Mouse (Mus musculus) embryonic facial prominence, embryonic 10.5 days (tissue): ENCODE measurements at regions not wholly inside any gene's neighbourhood (a gene's known extent, or its start where the extent isn't known, plus 50 kb on each side); places are given as distances from the start of the nearest gene placed in this dataset.

Experiments used
- DNase-seq: peaks from one replicate; pipeline ENCODE4 v3.0.0-alpha.2; 2017; ENCODE audit warnings: low spot score
- H3K27ac ChIP-seq: fragments of 300-500 bp; sonication (generic); replicated peaks from 2 replicates; pipeline ENCODE4 v1.5.1; 2016; ENCODE audit warnings: mild to moderate bottlenecking
- H3K27me3 ChIP-seq: fragments of 300-500 bp; sonication (generic); replicated peaks from 2 replicates; pipeline ENCODE4 v1.6.1; 2016; ENCODE audit warnings: low read depth, mild to moderate bottlenecking; ENCODE audit not compliant: poor library complexity, severe bottlenecking
- H3K36me3 ChIP-seq: fragments of 300-500 bp; sonication (generic); replicated peaks from 2 replicates; pipeline ENCODE4 v1.6.1; 2016; ENCODE audit warnings: mild to moderate bottlenecking, moderate library complexity
- H3K4me1 ChIP-seq: fragments of 300-500 bp; sonication (generic); 2 replicates; pipeline ENCODE4 v1.6.1; 2016
- H3K4me3 ChIP-seq: fragments of 300-500 bp; sonication (generic); 2 replicates; pipeline ENCODE4 v1.5.1; 2016; ENCODE audit warnings: mild to moderate bottlenecking, moderate library complexity
- H3K9me3 ChIP-seq: fragments of 300-500 bp; sonication (generic); 2 replicates; pipeline ENCODE4 v1.6.1; 2016; ENCODE audit warnings: mild to moderate bottlenecking
- WGBS: fragments of 180-500 bp; shearing (Covaris S2); methylation state at CpG from one replicate; pipeline ENCODE4 v1.1.7; 2016; 5-methylcytosine and 5-hydroxymethylcytosine counted together

DNA sequence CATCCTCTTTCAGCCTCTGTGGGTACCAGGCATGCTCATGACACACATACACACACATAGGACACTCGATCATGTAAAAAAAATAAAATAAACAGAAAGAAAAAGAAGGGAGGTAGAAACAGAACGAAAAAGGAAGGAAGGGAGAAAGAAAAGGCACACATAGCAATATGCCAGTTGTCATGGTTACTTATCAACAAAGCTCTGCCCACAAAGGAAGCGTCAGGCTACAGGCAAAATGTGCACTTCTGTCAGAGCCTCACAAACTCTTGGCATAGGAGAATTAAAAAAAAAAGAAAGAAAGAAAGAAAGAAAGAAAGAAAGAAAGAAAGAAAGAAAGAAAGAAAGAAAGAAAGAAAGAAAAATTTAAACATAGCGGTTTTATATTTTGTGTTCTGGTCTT is 56.9 kb upstream of the Sox2 start:
- Histone ChIP-seq H3K27ac (no peak overlapping the region), H3K4me3 (no peak overlapping the region), H3K36me3 (no peaks in the 10 kb centered on the region), H3K4me1 (no peaks in the 10 kb centered on the region), H3K9me3 (no peaks in the 10 kb centered on the region), H3K27me3 (no peaks in the 10 kb centered on the region)
- DNase-seq, result no peak
- 69% methylated on average over 4 of the region's 4 CpGs for WGBS

- Histone ChIP-seq H3K27me3 (peaks cover 8% of the 10 kb centered on the region; the same call in 1 of the 2 replicates), H3K36me3 (no peaks in the 10 kb centered on the region), H3K27ac (no peak overlapping the region), H3K4me3 (no peak overlapping the region), H3K9me3 (no peaks in the 10 kb centered on the region), H3K4me1 (peaks cover 15% of the 10 kb centered on the region)
- no peak for DNase-seq
- 70% methylated on average over 8 of the region's 8 CpGs for WGBS
These were observed 72.2 kb upstream of the Sox2 start for GRCm38 (mm10) chr3:34577896-34578530.

DNA sequence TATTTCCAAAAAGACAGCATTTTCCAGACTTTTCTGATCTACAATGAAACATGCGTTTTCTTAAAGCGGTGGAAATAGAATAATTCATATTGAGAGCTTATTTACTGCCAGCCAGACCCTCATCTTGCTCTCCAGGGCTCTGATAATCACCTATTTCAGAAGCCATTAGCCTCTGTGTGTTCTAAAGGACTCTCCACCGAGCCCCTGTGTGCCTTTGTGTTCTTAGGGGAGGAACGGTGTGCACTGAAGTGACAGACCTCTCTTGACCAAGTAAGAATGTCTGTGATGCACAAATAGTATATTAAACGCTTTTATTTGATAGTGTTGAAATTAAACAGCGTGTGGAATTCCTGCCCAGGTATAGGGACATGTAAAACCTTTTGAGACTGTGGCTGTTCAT is 73.1 kb upstream of the Sox2 start:
- H3K4me1 ChIP-seq, result peaks cover 15% of the 10 kb centered on the region

DNA sequence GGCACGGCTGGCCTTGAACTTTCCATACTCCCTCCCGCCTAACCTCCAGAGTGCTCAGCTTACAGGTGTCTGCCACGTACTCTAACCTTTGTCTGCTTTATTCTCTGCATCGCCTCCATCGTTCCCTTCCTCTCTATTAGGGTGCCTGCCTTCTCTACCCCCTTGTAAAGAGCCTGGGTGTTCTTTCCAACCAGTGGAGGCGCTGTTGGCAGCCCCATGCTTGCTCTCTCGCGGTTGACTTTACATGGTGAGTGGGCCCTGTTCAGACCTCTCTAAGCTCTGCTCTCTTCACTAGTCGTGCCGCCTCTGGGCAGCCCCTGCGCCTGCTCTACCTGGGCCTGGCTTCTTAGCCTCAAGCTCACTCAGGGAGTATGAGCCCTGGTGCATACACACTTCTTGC is 74.0 kb upstream of the Sox2 start:
- peaks cover 15% of the 10 kb centered on the region; the same call in 1 of the 2 replicates for H3K27me3 ChIP-seq
- H3K27ac ChIP-seq, result no peak overlapping the region
- WGBS, result 28% methylated on average over 11 of the region's 11 CpGs
- no peaks in the 10 kb centered on the region for H3K36me3 ChIP-seq
- H3K4me1 ChIP-seq, result peaks cover 15% of the 10 kb centered on the region
- no peaks in the 10 kb centered on the region for H3K9me3 ChIP-seq
- H3K4me3 ChIP-seq, result no peak overlapping the region
- DNase-seq, result peak; percentile 40

More for the DNA sequence above, 73.1 kb upstream of the Sox2 start:
- Histone ChIP-seq H3K27me3 (peaks cover 14% of the 10 kb centered on the region; the same call in 1 of the 2 replicates), H3K27ac (no peak overlapping the region), H3K36me3 (no peaks in the 10 kb centered on the region), H3K4me3 (no peak overlapping the region), H3K9me3 (no peaks in the 10 kb centered on the region)
- 73% methylated on average over 6 of the region's 6 CpGs for WGBS
- DNase-seq, result no peak

GRCm38 (mm10) chr3:34574711-34575350 is 75.4 kb upstream of the Sox2 start:
- Histone ChIP-seq H3K36me3 (no peaks in the 10 kb centered on the region), H3K27me3 (peaks cover 15% of the 10 kb centered on the region; the same call in 1 of the 2 replicates), H3K4me3 (no peak overlapping the region), H3K4me1 (peaks cover 22% of the 10 kb centered on the region), H3K9me3 (no peaks in the 10 kb centered on the region), H3K27ac (no peak overlapping the region)
- DNase-seq, result no peak
- WGBS, result 74% methylated on average over 9 of the region's 9 CpGs

DNA sequence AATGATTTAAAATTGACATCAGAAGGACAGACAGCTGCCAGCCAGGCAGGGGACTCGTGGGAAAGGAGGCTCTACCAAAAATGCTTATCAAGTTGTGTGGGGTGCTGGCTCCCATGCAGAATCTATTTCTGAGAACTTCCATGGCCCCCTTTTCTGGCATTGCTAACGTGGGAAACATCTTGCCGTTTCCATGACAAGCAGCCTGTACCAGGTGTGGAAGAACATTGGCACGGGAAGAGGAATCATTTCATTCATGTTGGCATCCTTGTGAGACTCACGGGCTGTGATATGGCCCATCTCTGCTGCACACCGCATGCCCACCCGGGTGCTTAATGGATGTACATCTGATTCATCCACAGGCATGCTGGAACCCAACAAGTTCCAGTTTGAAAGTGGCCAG is 76.9 kb upstream of the Sox2 start:
- DNase-seq, result no peak
- Histone ChIP-seq H3K27ac (no peak overlapping the region), H3K4me3 (no peak overlapping the region), H3K36me3 (no peaks in the 10 kb centered on the region), H3K4me1 (peaks cover 23% of the 10 kb centered on the region), H3K9me3 (no peaks in the 10 kb centered on the region), H3K27me3 (peaks cover 15% of the 10 kb centered on the region; the same call in 1 of the 2 replicates)
- WGBS, result 90% methylated on average over 7 of the region's 7 CpGs

GRCm38 (mm10) chr3:34572081-34572480 is 78.1 kb upstream of the Sox2 start:
- Histone ChIP-seq H3K4me1 (peaks cover 31% of the 10 kb centered on the region), H3K27me3 (peaks cover 15% of the 10 kb centered on the region; the same call in 1 of the 2 replicates), H3K36me3 (no peaks in the 10 kb centered on the region), H3K4me3 (no peak overlapping the region), H3K27ac (no peak overlapping the region), H3K9me3 (no peaks in the 10 kb centered on the region)
- WGBS, result 89% methylated on average over 6 of the region's 6 CpGs
- no peak for DNase-seq

GRCm38 (mm10) chr3:34571630-34572029 is 78.6 kb upstream of the Sox2 start:
- Histone ChIP-seq H3K4me3 (no peak overlapping the region), H3K36me3 (no peaks in the 10 kb centered on the region), H3K27ac (no peak overlapping the region), H3K27me3 (peaks cover 15% of the 10 kb centered on the region; the same call in 1 of the 2 replicates), H3K9me3 (no peaks in the 10 kb centered on the region), H3K4me1 (peaks cover 33% of the 10 kb centered on the region)
- 84% methylated on average over 9 of the region's 9 CpGs for WGBS
- no peak for DNase-seq

DNA sequence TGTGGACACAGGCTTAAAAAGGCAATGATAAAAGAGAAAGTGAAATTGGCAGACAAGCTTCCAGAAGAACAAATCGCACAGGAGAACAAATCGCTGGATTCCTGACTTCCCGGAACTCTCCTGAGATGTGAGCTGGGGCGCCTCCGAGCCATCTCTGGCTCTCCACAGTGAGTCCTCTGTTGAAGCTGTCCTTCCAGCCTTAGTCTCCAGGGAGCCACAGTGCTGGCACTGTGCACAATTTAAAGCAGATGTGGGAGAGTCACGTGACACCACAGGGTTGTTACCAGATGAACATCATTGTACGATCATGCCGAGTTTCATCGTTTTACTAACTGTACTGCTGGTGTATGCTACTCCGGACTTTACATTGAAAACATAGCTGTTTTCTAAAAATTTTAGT is 80.2 kb upstream of the Sox2 start:
- peak overlapping the region; percentile 23; the same call in 1 of the 2 replicates for H3K4me3 ChIP-seq
- no peaks in the 10 kb centered on the region for H3K36me3 ChIP-seq
- peaks cover 8% of the 10 kb centered on the region; the same call in 1 of the 2 replicates for H3K27me3 ChIP-seq
- 41% methylated on average over 10 of the region's 10 CpGs for WGBS
- peaks cover 40% of the 10 kb centered on the region for H3K4me1 ChIP-seq
- peak; percentile 69 for DNase-seq
- peak overlapping the region; percentile 30; the same call in 1 of the 2 replicates for H3K27ac ChIP-seq
- no peaks in the 10 kb centered on the region for H3K9me3 ChIP-seq

DNA sequence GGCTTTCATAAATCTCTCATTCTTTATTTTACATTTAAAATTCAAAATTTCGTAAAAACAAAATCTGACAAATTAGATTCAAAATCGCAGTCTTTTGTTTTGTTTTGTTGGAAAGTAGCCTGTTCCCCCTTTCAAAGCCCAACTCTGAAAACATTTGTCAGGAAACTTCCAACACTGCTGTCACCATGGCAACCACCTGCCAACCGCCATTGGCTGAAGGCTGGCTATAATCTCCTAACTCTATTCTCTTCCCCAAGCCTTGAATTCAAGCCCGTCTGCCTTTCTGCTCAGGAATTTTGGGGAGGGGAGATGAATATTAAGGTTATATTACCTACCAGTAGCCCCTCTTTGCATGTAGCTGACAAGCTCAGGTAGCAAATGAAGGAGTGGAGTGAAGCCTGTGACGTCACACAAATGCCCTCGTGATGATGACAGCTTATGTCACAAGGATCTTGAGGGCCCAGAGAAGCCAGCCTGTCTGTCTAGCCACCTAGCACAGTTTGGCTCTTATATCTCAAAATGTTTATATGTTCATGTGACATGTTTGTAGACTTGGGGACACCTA is 82.0 kb upstream of the Sox2 start:
- 63% methylated on average over 6 of the region's 6 CpGs for WGBS
- Histone ChIP-seq H3K9me3 (no peaks in the 10 kb centered on the region), H3K27me3 (peaks cover 8% of the 10 kb centered on the region; the same call in 1 of the 2 replicates), H3K27ac (no peak overlapping the region), H3K4me1 (peaks cover 35% of the 10 kb centered on the region), H3K36me3 (no peaks in the 10 kb centered on the region), H3K4me3 (no peak overlapping the region)
- peak; percentile 49 for DNase-seq

GRCm38 (mm10) chr3:34565386-34565785 is 84.8 kb upstream of the Sox2 start:
- no peak for DNase-seq
- Histone ChIP-seq H3K9me3 (no peaks in the 10 kb centered on the region), H3K4me3 (no peak overlapping the region), H3K27ac (no peak overlapping the region; the same call in 1 of the 2 replicates), H3K27me3 (no peaks in the 10 kb centered on the region; the same call in 1 of the 2 replicates), H3K36me3 (no peaks in the 10 kb centered on the region), H3K4me1 (peaks cover 52% of the 10 kb centered on the region)
- WGBS, result 34% methylated on average over 4 of the region's 4 CpGs

- Histone ChIP-seq H3K9me3 (no peaks in the 10 kb centered on the region), H3K4me1 (peaks cover 46% of the 10 kb centered on the region), H3K27ac (no peak overlapping the region), H3K4me3 (peak overlapping the region; percentile 26; the same call in 1 of the 2 replicates), H3K36me3 (no peaks in the 10 kb centered on the region), H3K27me3 (no peaks in the 10 kb centered on the region; the same call in 1 of the 2 replicates)
- no peak for DNase-seq
- WGBS, result 47% methylated on average over 8 of the region's 8 CpGs
These were observed 87.3 kb upstream of the Sox2 start for GRCm38 (mm10) chr3:34562893-34563292.
